Mouse (Mus musculus) kidney, adult 2 months (tissue): ENCODE measurements around the gene Slc15a4.

Experiments
- CTCF ChIP-seq: fragments of 200-500 bp; conservative IDR thresholded peaks from 2 replicates; pipeline ENCODE4 v1.5.1; 2011; ENCODE audit warnings: low read depth, mild to moderate bottlenecking, control low read depth, low read length, moderate library complexity, mixed read lengths; ENCODE audit not compliant: insufficient read depth, insufficient read length
- POLR2A ChIP-seq: fragments of 200-500 bp; IDR thresholded peaks from one replicate; pipeline ENCODE4 v1.6.1; 2011; ENCODE audit warnings: low read depth, low read length, control low read depth

DNA sequence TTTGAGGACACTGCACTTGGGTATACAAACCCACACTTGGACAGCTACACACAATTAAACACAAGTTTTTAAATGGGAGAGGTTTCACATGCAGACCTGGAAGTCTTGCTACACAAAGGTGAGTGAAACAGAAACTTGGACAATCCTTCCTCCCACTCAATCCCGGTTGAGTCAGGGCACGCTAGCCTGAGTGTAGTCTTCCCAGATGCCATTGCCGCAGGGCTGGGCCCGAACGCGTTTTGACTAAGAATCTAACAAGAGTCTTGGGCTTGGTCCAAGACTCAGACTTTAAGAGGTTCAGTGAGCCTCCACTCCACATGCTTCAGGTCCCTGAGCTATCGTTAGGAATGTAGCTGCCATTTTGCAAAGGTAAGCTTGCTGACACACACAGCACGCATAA lies 12.3 kb downstream of the Slc15a4 start:
- TF ChIP-seq POLR2A (no peak), CTCF (no peak)
